Mouse (Mus musculus) ZHBTc4 (cell line): ENCODE measurements around the gene Nynrin.

Experiments
- DNase-seq: peaks from one replicate; pipeline ENCODE4 v3.0.0-alpha.2; 2011; ENCODE audit warnings: low read depth, low spot score

Gene Nynrin

DNA sequence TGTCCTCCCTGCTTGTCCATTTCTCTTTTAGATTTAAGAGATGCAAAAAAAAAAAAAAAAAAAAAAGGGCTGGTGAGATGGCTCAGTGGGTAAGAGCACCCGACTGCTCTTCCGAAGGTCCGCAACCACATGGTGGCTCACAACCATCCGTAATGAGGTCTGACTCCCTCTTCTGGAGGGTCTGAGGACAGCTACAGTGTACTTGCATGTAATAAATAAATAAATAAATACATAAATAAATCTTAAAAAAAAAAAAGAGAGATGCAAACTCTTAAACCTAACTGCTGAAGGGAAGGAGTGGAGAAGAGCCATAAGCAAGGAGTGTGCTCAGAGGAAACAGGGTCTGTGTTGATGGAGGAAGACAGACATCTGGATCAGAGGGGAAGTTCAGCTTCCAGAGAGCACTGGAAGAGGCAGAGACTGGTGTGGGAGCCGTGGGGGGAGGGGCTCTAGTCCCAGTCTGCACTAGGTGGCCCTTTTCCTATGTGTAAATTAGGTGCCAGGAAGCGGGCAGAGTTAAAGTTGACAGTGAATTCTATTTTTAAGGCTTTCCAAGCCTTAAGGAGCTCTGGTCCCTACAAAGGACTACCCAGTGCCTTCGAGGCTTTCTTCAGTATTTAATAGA is 24.6 kb downstream of the Nynrin start:
- DNase-seq: no peak

GRCm38 (mm10) chr14:55879623-55880022 is 25.8 kb downstream of the Nynrin start:
- peak; percentile 84 for DNase-seq

- no peak for DNase-seq
Measured at GRCm38 (mm10) chr14:55880982-55881381, 27.2 kb downstream of the Nynrin start.

DNA sequence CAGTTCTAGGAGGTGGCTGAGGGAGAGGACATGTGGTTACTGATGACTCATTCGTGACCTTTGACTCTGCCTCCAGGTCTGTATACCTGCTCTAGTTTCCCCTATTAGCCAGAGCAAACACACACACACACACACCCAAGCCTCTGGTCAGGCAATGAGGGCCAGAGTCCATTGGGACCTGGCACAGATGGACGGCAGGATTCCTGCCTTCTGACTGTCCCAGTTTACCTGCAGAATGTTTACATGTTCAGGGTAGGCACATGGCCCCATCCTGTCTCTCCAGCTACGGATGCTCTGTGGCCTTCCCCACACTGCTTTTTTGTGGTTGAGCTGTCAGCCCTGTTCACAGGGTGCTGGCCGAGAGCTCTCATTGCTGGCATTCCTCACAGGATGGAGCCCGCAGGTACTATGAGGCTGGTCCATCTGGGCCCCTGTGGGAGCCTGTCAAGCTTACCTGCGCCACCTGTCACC is 28.4 kb downstream of the Nynrin start:
- no peak for DNase-seq

GRCm38 (mm10) chr14:55883149-55883661 is 29.4 kb downstream of the Nynrin start:
- DNase-seq: no peak

DNA sequence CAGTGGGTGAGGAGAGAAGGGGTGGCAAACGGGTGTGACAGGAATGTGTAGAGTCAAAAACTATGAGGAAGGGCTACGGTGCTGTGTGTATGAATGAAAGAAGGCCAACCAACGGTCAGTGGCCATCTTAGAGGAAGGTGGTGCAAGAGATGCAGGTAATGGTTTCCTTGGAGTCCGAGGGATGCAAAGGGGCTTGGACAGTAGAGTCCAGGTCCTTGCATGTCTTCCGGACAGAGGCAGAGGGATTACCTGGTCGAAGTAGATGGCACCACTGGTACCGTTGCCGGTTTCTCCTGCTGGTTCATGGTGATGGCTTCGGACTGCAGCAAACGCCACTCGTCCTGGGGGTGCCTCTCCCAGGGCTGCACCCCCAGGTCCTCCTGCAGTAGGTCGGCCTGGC is 29.9 kb downstream of the Nynrin start:
- no peak for DNase-seq

DNA sequence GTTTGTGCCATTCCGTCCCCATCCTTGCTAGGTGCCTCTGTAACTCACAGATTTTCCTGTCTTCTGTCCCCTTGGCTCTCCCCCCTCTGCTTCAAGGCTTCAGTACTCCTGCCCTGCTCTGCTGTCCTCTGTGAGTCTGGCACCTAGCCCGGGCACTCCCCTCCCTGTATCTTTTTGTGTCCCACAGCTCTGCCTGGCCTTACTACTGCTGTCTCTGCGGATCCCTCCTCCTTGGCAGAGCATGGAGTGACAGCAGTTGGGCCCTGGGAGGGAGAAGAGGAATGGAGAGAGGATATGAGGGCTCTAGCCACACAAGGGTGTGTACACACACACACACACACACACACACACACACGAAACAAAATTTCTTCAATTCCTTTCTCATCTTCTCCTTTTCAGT is 30.4 kb downstream of the Nynrin start, which contains the start of gene Cbln3:
Gene Cbln3 (minus strand): TSS at position 227 of the 400 bp plus-strand sequence.
- no peak for DNase-seq

- peak; percentile 95 for DNase-seq
Measured at GRCm38 (mm10) chr14:55884713-55885113, 30.9 kb downstream of the Nynrin start, which contains the start of gene Khnyn. TSS of gene Khnyn (plus strand) at chr14:55884947.

- no peak for DNase-seq
Measured at GRCm38 (mm10) chr14:55885114-55885790, 31.4 kb downstream of the Nynrin start.

DNA sequence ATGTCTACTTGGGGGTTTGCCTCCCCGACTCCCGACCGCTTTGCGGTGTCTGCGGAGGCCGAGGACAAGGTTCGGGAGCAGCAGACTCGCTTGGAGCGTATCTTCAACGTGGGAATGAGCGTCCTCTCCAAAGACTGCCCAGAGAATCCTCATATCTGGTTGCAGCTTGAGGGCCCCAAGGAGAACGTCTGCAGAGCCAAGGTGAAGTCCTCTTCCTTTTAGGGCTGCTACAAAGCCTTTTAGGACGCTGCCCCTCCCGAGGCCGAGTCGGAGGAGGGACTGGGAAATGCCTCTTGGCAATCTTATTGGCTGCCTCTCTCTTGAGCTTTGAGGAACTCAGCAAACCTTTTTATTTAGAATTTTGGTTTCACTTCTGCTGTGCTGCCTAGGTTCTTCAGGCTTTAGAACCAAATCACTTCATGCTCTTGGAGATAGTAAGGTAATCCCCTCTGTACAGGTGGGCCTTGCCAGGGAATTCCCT is 32.0 kb downstream of the Nynrin start:
- no peak for DNase-seq

- no peak for DNase-seq
Measured at GRCm38 (mm10) chr14:55886571-55887382, 33.0 kb downstream of the Nynrin start.

- no peak for DNase-seq
Measured at GRCm38 (mm10) chr14:55897671-55898070, 43.9 kb downstream of the Nynrin start.

- DNase-seq: no peak
Measured at GRCm38 (mm10) chr14:55898947-55899346, 45.1 kb downstream of the Nynrin start.

DNA sequence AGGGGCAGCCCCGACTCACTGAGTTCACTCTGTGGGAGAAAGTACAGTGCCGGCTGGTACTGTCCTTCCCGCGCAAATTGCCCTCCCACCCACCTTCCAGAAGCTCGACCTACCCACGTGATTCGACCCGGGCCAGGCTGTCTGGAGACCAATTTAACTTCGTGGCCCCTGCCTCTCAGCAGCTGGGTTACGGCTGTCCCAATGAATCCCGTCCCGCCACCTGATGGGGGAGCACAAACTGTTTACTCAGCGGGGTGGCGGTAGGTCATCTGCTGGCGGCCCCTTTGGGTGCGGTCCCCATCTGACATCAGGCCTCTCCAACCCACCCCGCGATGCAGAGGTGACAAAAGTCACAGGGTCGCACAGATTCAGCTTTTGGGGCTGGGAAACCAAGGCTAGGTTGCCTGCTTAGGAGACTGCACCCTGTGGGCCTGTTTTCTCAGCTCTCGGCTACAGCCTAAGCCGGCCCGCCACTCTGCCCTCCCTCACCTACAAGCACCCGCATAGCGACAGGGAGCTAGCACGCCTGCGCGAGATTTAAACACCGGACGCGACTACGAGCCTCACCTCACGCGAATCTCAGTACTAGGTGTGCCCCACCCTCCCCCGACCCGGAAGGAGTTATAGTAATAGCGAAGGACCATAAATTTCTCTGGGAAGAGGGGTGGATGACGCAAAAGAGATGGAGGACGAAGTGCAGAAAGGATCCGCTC is 46.0 kb downstream of the Nynrin start, which contains the start of gene Sdr39u1:
Gene Sdr39u1 (minus strand): TSS at position 593 of the 713 bp plus-strand sequence.
- peak; percentile 93 for DNase-seq

DNA sequence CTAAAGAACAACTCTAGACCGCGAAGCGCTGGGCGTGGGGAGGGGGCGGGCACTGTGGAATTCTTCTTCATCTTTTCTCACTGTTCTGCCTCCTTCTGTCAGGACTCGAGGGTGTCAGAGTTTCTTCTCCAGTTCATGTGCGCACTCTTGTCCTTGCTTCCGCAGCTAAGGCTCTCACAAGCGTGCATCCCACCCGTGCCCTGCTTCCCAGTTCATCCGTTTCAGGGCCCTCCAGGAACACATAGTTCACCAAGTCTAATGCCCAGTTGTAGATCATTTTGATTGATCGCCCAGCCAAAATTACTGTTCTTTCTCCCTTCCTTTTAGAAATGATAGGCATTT is 46.6 kb downstream of the Nynrin start:
- no peak for DNase-seq

DNA sequence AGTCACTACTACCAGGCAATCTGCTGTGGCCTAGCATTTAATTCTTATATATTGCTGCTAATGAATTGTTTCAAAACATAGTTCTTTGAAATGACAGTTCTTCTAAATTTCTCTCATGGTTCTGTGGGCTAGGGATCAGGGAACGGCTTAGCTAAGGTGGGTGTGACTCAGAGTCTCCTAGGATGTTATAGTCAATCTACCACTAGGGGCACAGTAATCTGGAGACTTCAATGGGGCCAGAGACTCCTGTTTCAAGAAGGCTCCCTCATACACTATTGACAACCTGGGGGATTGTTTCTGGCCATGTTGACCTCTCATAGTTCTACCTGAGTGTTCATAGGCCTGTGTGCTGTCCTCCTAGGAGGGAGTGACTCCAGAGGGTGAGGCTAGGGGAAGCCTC is 51.7 kb downstream of the Nynrin start:
- peak; percentile 40 for DNase-seq

DNA sequence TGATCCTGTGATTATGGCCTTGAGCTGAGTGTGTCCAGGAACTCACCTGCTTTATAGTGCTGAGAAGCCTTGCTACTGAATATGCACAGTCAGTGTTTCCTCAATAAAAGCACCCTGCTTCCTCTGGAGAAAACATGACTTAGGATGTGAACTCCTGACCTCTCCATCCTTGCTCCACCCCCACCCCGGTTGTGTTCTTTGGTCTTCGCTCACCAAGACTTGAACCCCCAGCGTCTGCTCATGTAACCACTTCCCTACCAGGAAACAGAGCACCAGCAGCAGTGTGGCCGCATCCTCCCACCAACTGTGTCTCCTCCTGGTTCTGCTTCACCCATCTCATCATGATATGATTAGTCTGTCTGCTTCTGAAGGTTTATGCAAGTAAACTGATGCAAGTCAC is 59.6 kb downstream of the Nynrin start:
- peak; percentile 22 for DNase-seq

- DNase-seq: peak; percentile 89
Measured at GRCm38 (mm10) chr14:55918240-55919082, 64.7 kb downstream of the Nynrin start.

GRCm38 (mm10) chr14:55922475-55923232 is 68.8 kb downstream of the Nynrin start:
- no peak for DNase-seq
